Mouse (Mus musculus) limb, embryonic 14.5 days (tissue): Measurements from ENCODE around the gene Fkbp10. TPM values are rescaled to one million over a fixed set of nuclear protein-coding genes. Genes with fewer than 3 reads are reported as not detected.
A peak's percentile ranks its signal among the peaks of the same experiment; 100 is the strongest.

Source experiments
- ATAC-seq: fragments of 200-750 bp; cut with Nextera tagmentation; 2 replicates; pipeline ENCODE4 v1.8.0; 2017; ENCODE audit warnings: low read depth, moderate number of reproducible peaks, moderate TSS enrichment; ENCODE audit not compliant: low FRiP score
- DNase-seq: peaks from one replicate; pipeline ENCODE4 v3.0.0-alpha.2; 2015; ENCODE audit warnings: low spot score
- H3K27ac ChIP-seq: fragments of 300-500 bp; sonication (generic); replicated peaks from 2 replicates; pipeline ENCODE4 v1.5.1; 2014; ENCODE audit warnings: low read depth, mild to moderate bottlenecking, low read length, moderate library complexity, mixed read lengths
- H3K27me3 ChIP-seq: fragments of 300-500 bp; sonication (generic); 2 replicates; pipeline ENCODE4 v1.6.1; 2014; ENCODE audit warnings: low read length, mixed read lengths; ENCODE audit not compliant: control insufficient read depth, insufficient read depth
- H3K36me3 ChIP-seq: fragments of 300-500 bp; sonication (generic); 2 replicates; pipeline ENCODE4 v1.6.1; 2014; ENCODE audit warnings: mild to moderate bottlenecking, low read length, moderate library complexity, mixed read lengths; ENCODE audit not compliant: control insufficient read depth, insufficient read depth
- H3K4me1 ChIP-seq: fragments of 300-500 bp; sonication (generic); 2 replicates; pipeline ENCODE4 v1.6.1; 2014; ENCODE audit warnings: antibody characterized with exemption, low read length, mixed read lengths; ENCODE audit not compliant: control insufficient read depth, insufficient read depth
- H3K4me2 ChIP-seq: fragments of 300-500 bp; sonication (generic); replicated peaks from 2 replicates; pipeline ENCODE4 v1.6.1; 2014; ENCODE audit warnings: low read depth, mild to moderate bottlenecking, low read length, moderate library complexity; ENCODE audit not compliant: severe bottlenecking
- H3K4me3 ChIP-seq: fragments of 300-500 bp; sonication (generic); replicated peaks from 2 replicates; pipeline ENCODE4 v1.5.1; 2014; ENCODE audit warnings: low read length
- H3K9ac ChIP-seq: fragments of 300-500 bp; sonication (generic); 2 replicates; pipeline ENCODE4 v1.6.1; 2014; ENCODE audit warnings: mild to moderate bottlenecking, low read depth, low read length, moderate library complexity; ENCODE audit not compliant: severe bottlenecking
- H3K9me3 ChIP-seq: fragments of 300-500 bp; sonication (generic); 2 replicates; pipeline ENCODE4 v1.6.1; 2016; ENCODE audit warnings: low read length; ENCODE audit not compliant: control insufficient read depth
- POLR2A ChIP-seq: fragments of 200-500 bp; IDR thresholded peaks from 2 replicates; pipeline ENCODE4 v1.8.0; 2012; ENCODE audit warnings: inconsistent platforms, mild to moderate bottlenecking, moderate library complexity, borderline replicate concordance; ENCODE audit not compliant: insufficient read depth, insufficient read length; ENCODE audit errors: extremely low read depth
- WGBS: fragments of 180-500 bp; shearing (Covaris S2); extraction: QIAGEN DNeasy Blood & Tissue Kit; methylation state at CpG from one replicate; pipeline ENCODE4 v1.1.7; 2014; 5-methylcytosine and 5-hydroxymethylcytosine counted together
- polyA plus RNA-seq, 2 experiments: library from polyadenylated mRNA; depleted of rRNA in 1 of 2; stranded (reverse) in 1 of 2; unstranded in 1 of 2; fragments of >200 nt; fragmentation: Nextera tagmentation in 1 of 2; extraction: Ambion mirVana in 1 of 2; gene quantifications; 2 replicates each; pipeline versions ENCODE4 v1.2.1 to v1.2.3; 2012 to 2014

The Fkbp10 gene
- polyA plus RNA-seq, 2 experiments: 179 to 251 TPM

DNA sequence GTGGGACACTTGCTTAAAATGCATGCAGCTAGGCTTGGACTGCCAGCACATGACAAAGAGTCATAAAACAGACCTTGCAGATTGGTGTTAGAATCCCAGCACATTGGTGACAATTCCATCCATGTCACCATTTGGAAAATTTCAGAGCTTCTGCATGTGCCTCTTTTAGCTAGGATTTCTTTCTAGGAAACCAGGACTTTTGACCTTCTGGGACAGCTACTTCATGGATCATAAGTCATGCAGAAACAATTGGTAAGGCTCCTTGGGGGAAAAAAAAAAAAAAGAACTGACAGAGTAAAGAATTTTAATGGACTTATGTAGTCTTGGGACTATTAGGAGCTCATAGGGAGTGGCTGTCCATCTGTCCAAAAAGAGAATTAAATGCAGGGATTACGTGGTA, 22.4 kb downstream of the Fkbp10 start:
- H3K36me3 ChIP-seq: peaks cover 55% of the 10 kb centered on the region
- no peak for ATAC-seq
- DNase-seq: no peak
- H3K4me3 ChIP-seq: no peak overlapping the region
- H3K9me3 ChIP-seq: no peaks in the 10 kb centered on the region
- 90% methylated on average over 1 of the region's 1 CpGs for WGBS
- no peak overlapping the region for H3K4me2 ChIP-seq
- H3K9ac ChIP-seq: no peak overlapping the region
- H3K27ac ChIP-seq: no peak overlapping the region
- peaks cover 11% of the 10 kb centered on the region for H3K4me1 ChIP-seq
- H3K27me3 ChIP-seq: no peaks in the 10 kb centered on the region
- no peak for TF ChIP-seq POLR2A

DNA sequence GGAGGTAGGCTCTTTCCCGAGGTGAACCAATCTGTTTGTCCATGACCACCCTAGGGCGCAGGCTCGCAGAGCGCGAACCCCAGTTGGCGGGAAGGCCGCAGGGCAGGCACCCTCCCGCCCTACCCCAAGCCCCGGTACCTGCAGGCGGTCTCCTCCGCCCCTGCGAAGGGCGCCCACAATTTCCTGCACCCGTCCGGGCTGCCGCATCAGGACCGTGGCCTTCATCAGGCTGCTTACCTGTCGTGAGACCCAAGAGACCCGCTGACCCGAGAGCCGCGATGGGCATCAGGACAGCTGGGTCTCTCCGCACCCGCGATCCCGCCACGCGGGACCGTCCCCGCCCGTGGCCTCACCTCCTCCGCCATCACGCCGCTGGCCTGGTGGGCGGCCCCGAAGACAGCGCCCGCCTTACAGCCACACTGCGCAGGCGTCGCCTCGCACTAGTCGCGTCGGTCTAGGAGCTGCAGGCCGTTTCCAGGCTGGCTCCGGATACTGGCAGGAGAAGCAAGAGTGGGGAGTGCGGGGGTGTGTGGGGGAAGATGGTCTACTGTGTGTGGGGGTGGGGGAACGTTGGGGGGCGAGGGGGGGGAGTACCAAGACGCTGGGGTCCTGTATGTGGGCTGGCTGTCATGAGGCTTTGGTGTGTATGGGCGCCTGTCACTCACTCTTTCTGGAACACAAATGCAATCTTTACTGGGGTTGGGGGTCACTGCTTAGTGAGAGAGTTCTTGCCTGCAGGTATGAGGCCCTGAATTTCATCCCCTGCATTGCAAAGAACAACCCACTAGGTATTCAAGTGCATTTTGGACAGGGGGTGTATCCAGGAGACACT, 25.4 kb downstream of the Fkbp10 start:
- Histone ChIP-seq H3K27ac (peak overlapping the region; percentile 74), H3K4me2 (peak overlapping the region; percentile 59), H3K9me3 (no peaks in the 10 kb centered on the region), H3K4me3 (peak overlapping the region; percentile 84), H3K9ac (peak overlapping the region; percentile 92), H3K27me3 (no peaks in the 10 kb centered on the region), H3K36me3 (peaks cover 32% of the 10 kb centered on the region), H3K4me1 (peaks cover 11% of the 10 kb centered on the region)
- peak; percentile 95; the same call in 1 of the 2 replicates for TF ChIP-seq POLR2A
- ATAC-seq (peak; percentile 97), DNase-seq (peak; percentile 86)
- 1% methylated on average over 46 of the region's 52 CpGs for WGBS

DNA sequence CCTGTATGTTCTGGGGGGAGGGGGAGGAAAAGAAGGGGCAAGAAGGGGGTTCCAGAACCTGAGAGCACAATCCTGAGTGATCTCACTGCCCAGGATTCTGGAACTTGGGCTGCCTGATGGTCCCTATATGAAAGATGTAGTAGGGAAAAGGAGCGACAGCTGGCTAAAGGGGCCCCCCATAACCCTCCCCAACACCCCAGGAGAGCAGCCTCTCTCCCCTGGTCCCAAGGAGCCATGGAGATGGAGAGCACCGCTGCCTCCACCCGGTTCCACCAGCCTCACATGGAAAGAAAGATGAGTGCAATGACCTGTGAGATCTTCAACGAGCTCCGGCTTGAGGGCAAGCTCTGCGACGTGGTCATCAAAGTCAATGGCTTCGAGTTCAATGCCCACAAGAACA, 26.3 kb downstream of the Fkbp10 start, which contains the start of the genes Nt5c3b and Klhl10:
TSS of gene Nt5c3b (minus strand) at position 12 of the 400 bp plus-strand sequence.
TSS of gene Klhl10 (plus strand) at position 121 of the 400 bp plus-strand sequence.
- TF ChIP-seq POLR2A: no peak
- no peak for DNase-seq
- no peaks in the 10 kb centered on the region for H3K27me3 ChIP-seq
- H3K4me2 ChIP-seq: peak within 1 kb of the TSS; percentile 59
- no peak for ATAC-seq
- H3K27ac ChIP-seq: peak within 1 kb of the TSS; percentile 74
- H3K9ac ChIP-seq: peak within 1 kb of the TSS; percentile 92
- H3K4me1 ChIP-seq: peaks cover 11% of the 10 kb centered on the region
- H3K9me3 ChIP-seq: no peaks in the 10 kb centered on the region
- 83% methylated on average over 8 of the region's 8 CpGs for WGBS
- H3K36me3 ChIP-seq: peaks cover 25% of the 10 kb centered on the region
- peak within 1 kb of the TSS; percentile 84 for H3K4me3 ChIP-seq

DNA sequence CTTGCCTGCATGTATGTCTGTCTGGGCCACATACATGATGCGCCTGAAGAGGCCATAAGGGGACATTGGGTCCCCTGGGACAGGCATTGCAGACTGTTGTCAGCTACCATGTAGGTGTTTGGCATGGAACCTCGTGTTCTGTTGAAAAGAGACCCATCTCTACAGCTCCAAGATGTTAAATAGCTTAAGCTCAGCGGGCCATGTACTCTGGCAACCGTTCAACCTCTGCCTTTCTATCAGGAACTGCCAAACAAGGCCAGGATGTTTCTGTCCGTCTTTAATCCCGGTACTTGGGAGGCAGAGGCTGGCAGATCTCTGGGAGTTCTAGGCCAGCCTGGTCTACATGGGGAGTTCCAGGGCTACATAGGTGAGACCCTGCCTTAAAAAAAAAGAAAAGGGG, 27.1 kb downstream of the Fkbp10 start:
- no peak for TF ChIP-seq POLR2A
- Histone ChIP-seq H3K4me1 (peaks cover 11% of the 10 kb centered on the region), H3K36me3 (peaks cover 17% of the 10 kb centered on the region), H3K9me3 (no peaks in the 10 kb centered on the region), H3K4me3 (no peak overlapping the region), H3K27ac (no peak overlapping the region), H3K4me2 (no peak overlapping the region), H3K27me3 (no peaks in the 10 kb centered on the region), H3K9ac (no peak overlapping the region)
- DNase-seq (no peak), ATAC-seq (no peak)
- WGBS: 88% methylated on average over 6 of the region's 6 CpGs

DNA sequence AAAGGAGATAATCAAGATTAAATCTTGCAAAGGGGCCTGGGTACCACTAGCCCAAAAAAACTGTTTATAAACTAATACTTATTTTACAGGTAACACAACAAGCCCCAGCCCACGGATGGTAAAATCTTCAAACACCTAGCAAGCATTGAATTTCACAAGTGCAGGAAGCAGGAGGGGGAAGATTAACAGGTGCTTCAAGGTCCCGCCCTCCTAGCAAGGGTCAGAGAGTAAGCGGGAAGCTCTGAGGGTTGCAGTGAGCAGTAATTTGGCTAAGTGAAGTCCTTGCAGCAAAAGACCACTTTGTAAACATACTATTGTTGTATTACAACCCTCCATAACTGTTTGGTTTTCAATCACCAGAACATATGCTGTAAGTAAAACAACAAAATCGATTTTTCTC, 41.8 kb downstream of the Fkbp10 start:
- Histone ChIP-seq H3K9ac (no peak overlapping the region), H3K4me3 (no peak overlapping the region), H3K4me2 (no peak overlapping the region), H3K9me3 (no peaks in the 10 kb centered on the region), H3K36me3 (peaks cover 29% of the 10 kb centered on the region), H3K27me3 (no peaks in the 10 kb centered on the region), H3K27ac (no peak overlapping the region), H3K4me1 (no peaks in the 10 kb centered on the region)
- WGBS: 67% methylated on average over 4 of the region's 4 CpGs
- no peak for TF ChIP-seq POLR2A
- ATAC-seq (no peak), DNase-seq (no peak)
